Mouse (Mus musculus) T-helper 17 cell (primary cell): ENCODE data around the gene Pld5.

ENCODE experiments used
- in situ Hi-C, 2 experiments: fragments of 300-600 bp; cut with MboI, MseI; formaldehyde crosslinking; loops; 1 replicate in 1 of 2; 2 replicates in 1 of 2; pipeline ENCODE4 v1.15.1; 2025; ENCODE audit warnings: high pct_unique_total_duplicates in 2 of 2

Gene Pld5

GRCm38 (mm10) chr1:176167784-176168183, 107.3 kb downstream of the Pld5 start:
- in situ Hi-C loops, result no loop called here

DNA sequence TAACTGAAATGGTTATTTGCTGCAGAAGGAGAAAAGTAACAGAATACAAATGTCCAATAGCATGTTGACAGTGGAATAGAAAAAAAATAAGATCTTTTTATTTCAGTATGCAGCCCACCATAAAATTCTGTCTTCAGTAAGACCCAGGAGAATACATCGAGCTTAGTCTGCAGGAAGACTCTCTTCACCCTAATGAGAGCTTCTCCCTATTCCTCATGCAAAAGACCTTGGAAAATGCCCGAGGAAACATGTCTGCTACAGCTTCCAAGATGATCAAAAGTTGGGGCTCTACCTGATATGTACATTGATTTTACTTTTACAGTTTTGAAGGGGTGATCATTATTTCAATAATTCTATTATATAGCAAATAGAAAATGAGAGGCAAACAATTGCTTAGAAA, 108.0 kb downstream of the Pld5 start:
- in situ Hi-C loops, result no loop called here

GRCm38 (mm10) chr1:176145306-176145705, 129.8 kb downstream of the Pld5 start:
- in situ Hi-C loops, result no loop called here

GRCm38 (mm10) chr1:176134379-176134778, 140.7 kb downstream of the Pld5 start:
- in situ Hi-C loops, result no loop called here

- in situ Hi-C loops, result no loop called here
These were observed 149.3 kb downstream of the Pld5 start for GRCm38 (mm10) chr1:176125771-176126170.

DNA sequence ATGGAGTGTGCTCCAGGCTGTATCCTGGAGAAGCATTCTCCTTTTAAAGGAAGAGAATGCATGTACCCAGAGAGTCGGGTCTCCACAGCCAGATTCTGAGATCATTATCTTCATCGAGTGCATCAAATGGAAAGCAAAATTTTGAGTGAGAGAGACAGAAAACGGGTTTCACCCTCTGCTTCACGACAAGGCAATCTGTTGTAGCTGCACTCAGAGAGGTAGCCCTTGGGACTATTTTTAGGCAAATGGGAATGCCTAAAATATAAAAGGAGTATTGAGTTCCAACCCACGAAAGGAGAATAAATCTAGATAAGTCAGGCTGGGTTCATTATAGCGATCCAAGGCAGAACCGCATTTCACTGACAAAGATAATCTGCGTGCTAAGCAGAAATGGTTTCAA, 150.7 kb downstream of the Pld5 start:
- in situ Hi-C loops, result no loop called here

DNA sequence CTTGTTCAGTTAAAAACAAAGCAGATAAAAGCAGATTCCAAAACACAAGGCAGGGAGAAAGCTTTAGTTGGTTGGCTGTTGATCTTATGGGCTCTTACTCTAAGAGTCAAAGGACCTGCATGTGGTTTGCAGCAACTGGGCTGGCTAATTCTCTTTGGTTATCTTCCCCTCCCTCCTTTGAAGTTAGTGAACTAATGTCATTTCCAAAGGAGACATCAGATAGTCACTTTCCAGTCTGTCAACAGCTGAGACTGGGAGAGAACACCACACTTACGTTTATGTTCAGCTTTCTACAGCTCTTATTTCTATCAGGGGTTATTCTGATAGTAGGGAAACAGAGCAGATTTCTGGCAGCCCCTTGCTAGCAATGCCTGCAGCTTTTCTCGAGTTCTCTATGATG, 151.3 kb downstream of the Pld5 start:
- in situ Hi-C loops, result no loop called here

GRCm38 (mm10) chr1:176115604-176116003, 159.5 kb downstream of the Pld5 start:
- in situ Hi-C loops, result no loop called here

DNA sequence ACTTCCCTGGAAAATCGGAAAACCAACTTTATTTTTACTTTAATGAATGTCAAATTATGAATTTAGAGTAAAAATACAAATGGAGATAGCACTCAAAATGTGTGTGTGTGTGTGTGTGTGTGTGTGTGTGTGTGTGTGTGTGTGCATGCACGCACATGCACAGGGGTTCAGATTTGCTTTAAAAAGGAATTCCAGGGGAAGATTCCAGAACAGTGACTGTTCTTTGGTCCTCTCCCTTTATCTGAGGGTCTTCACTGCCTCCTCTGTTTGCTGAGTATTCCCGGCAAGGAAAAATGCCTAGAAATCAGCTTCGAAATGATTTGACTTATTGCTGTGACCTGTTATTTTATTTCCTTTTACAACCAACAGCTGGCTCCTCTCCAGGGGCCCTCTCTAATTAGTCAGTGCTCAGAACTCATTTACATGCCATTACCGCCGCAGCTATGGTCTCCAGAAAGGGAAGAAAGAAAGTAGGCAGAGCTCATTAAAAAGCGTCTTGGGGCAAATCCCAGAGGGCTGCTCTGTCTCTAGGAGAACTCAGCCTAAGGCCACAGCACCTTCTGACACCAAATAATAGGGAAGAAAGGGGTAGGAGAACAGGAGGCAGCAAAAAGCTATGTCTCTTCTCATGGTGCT, 176.3 kb downstream of the Pld5 start:
- in situ Hi-C loops, result no loop called here

DNA sequence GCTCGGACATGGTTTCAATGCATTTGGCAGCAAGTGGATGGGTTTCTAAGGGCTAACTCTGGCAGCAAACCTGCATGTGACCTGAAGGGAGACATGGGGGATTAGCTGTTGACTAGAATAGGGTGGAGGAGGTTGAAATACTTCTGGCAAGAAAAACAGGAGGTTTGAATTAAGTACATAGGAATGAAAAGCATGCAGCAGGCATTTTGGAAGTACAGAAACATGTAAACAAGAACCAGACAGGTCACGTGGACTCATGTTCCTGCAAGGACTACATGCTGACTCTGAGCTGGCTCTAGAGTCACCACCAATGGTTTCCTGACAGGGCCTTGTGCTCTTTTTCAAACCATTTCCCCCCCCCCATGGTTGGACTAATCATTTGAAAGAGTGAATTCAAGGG, 183.0 kb downstream of the Pld5 start:
- in situ Hi-C loops, result no loop called here

- in situ Hi-C loops, result no loop called here
These were observed 185.7 kb downstream of the Pld5 start for GRCm38 (mm10) chr1:176089382-176089781.

GRCm38 (mm10) chr1:176085952-176086648, 189.0 kb downstream of the Pld5 start:
- in situ Hi-C loops, result no loop called here

- in situ Hi-C loops, result no loop called here
These were observed 192.8 kb downstream of the Pld5 start for GRCm38 (mm10) chr1:176082306-176082705.

GRCm38 (mm10) chr1:176080969-176081368, 194.1 kb downstream of the Pld5 start:
- in situ Hi-C loops, result no loop called here

- in situ Hi-C loops, result no loop called here
These were observed 196.7 kb downstream of the Pld5 start for GRCm38 (mm10) chr1:176078410-176078809.

- in situ Hi-C loops, result no loop called here
These were observed 198.3 kb downstream of the Pld5 start for GRCm38 (mm10) chr1:176076799-176077198.

GRCm38 (mm10) chr1:176075810-176076209, 199.3 kb downstream of the Pld5 start:
- in situ Hi-C loops, result no loop called here

DNA sequence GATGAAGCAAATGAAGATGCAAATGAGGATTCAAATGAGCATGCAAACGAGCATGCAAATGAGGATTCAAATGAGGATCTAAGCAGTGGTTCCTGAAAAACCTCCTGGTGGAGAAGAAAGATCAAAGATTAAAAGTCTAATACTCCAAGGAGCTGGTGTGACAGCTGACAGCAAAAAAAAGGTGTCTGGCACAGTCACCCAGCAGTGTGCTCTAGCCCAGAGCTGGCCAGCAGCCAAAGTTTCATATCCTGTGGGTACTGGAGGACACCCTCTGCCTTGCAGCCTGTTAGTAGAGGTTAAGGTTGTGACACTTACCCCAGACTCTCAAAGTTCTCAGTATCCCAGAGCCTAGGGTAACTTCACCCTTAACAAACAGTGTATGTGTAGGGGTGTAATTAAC, 199.7 kb downstream of the Pld5 start:
- in situ Hi-C loops, result no loop called here

GRCm38 (mm10) chr1:176074526-176074925, 200.6 kb downstream of the Pld5 start:
- in situ Hi-C loops, result no loop called here

GRCm38 (mm10) chr1:176065281-176065680, 209.8 kb downstream of the Pld5 start:
- in situ Hi-C loops, result no loop called here

GRCm38 (mm10) chr1:176064471-176064870, 210.6 kb downstream of the Pld5 start:
- in situ Hi-C loops, result no loop called here

DNA sequence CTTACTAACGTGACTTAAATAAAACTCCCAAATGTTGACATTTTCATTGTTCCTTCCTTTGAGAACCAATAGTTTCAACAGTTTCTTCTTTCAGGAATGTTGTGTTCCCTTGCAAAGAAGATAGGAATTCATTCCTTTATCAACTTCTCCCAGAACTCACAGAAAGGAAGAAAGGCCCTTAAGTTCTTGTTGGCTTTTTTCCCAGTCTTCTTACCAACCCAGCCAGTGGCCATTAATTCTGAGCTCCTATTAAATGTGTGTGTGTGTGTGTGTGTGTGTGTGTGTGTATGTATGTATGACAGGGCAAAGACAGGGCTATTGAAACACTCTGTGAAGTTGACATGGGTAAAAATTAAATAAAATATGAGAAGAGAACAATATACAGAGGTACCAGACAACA, 221.5 kb downstream of the Pld5 start:
- in situ Hi-C loops, result no loop called here

GRCm38 (mm10) chr1:176046995-176047394, 228.1 kb downstream of the Pld5 start:
- in situ Hi-C loops, result no loop called here
